Mouse (Mus musculus) inflammation-experienced regulatory T-cells, adult 6 months (primary cell): ENCODE data around the gene Cend1. TPM values are rescaled to one million over a fixed set of nuclear protein-coding genes. Genes with fewer than 3 reads are reported as not detected.

ENCODE experiments used
- ATAC-seq: one replicate; pipeline ENCODE4 v1.8.0; 2017
- polyA plus RNA-seq, 3 experiments: library from polyadenylated mRNA; unstranded; fragments of 100-300 nt; shearing (Covaris generic); gene quantifications; one replicate each; pipeline ENCODE4 v1.2.1; 2017

Cend1 gene
- polyA plus RNA-seq, 3 experiments from 2014 or later: 1.7 TPM; not detected in 2

DNA sequence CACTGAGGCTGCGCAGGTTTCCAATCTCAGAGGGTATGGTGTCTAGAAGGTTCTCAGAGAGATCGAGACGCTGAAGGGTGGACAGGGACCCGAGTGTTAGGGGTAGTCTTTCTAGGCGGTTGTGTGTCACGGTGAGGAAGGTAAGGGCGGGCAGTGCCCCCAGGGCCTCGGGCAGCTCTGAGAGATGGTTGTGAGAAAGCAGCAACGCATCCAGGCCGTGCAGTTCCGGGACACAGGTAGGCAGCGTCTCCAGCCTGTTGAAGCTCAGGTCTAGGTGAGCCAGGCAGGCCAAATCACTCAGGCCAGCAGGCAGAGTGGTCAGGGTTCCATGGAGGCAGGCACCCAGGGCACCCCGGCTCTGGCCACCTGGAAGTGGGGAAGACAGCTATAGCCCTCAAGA lies 12.9 kb upstream of the Cend1 start:
- no peak for ATAC-seq

DNA sequence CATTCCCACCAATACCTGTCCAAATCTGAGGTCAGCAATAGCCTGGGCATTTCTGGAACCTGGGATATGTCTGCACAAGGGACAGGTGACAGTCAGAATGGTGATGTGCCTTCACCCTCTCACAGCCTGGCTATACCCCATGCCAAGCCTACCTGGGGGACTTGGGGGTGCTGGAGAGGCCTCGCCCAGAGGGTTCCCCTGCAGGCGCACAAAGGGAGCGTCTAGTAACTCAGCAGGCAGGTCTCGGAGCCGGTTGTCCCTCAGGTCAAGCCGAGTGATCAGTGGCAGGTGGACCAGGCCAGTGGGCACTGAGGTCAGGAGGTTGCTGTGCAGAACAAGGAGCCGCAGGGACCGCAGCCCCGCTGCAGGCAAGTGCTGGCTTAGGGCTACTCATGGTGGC lies 12.2 kb upstream of the Cend1 start:
- no peak for ATAC-seq

DNA sequence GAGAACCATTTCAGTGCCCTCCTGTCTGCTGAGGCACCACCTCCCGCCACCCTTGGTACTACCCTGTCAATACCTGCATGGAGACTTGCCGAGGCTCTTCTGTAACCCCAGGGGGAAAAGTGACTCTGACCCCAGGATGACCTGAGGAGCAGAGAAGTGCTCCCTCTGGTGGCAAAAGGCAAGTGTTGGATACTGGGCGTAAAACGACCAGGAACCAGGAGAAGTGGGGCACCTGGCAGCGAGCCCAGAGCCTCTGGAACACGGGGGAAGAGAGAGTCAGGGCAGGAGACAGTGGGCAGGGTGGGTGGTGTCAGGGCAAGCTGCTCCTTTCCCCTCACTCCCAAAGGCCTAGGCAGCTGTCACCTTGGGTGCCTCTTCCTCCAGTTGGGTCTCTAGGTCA lies 11.3 kb upstream of the Cend1 start:
- ATAC-seq: no peak

DNA sequence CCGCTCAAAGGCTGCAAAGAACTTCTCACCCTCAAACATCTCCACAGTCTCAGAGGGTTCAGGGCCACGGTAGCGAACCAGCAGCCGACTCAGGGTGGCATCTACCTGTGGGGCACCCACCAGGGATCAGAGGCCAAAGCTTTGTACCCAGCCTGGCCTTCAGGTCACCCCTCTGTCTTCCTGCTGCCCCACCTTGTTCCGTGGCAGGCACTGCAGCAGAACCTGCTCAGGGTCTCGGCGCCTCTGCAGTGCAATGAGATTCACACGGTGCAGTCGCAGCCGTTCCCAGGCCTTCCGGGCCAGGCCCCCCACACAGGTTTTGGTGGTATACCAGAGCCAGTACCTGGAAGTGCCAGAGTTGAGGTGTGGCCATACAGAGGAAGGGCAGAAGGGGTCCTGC lies 10.5 kb upstream of the Cend1 start:
- ATAC-seq: no peak

DNA sequence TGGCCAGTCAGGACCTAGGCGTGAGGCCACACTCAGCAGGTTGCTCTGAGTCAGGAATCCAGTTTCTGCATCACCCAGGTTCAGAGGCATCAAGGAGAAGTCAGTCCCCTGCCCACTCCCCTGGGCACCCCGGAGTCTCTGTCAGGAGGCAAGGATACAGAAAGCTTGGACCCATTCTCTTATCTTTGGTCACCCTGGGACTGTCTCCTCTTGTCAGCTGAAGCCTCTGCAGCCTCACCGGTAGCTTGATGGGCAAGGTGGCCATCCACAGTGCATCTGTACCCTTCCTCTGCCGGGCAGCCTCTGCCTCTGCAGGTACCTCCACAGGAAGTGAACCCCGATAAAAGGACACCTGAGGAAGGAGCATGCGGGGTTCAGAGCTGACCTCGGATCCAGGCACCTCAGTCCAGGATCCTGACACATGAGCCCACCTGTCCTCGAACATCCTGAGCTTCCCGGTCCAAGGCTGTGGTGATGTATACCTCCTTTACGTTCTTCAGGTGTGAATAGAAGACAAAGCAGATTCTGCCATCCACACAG lies 9.9 kb upstream of the Cend1 start:
- ATAC-seq: no peak

DNA sequence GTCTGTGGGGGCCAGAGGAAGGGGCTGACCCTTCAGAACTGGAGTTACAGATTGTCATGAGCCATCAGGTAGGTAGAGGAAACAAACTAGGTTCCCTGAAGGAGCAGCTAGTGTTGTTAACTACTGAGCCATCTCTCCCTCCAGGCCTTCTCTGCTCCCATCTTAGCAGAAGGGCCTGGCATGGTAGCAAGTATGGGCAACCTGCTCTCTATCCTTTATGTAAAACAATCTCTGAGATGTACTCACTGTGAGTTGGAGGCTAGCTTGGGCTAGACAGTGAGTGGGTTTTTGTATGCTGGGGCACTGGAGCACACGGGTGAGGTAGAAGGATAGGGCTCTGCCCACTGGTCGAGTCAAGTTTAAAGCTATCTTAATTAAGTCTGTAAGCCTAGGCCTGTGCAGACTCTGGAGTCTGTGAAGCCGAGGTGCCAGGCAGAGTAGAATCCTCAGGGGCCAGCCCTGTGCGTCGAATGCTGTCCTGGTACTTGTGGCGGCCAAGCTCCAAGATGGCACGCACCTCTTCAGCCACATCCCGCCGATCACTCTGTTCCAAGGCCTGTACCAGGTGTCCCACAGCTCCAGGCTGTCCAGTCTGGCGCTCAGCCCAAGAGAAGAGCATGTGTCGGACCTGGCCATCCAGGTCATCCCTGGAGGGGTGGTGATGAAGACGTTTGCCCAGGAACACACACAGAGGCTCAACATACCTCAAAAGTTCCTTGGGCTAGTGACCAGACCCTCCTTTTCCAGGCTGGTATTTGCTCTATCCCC lies 9.1 kb upstream of the Cend1 start:
- ATAC-seq: no peak

DNA sequence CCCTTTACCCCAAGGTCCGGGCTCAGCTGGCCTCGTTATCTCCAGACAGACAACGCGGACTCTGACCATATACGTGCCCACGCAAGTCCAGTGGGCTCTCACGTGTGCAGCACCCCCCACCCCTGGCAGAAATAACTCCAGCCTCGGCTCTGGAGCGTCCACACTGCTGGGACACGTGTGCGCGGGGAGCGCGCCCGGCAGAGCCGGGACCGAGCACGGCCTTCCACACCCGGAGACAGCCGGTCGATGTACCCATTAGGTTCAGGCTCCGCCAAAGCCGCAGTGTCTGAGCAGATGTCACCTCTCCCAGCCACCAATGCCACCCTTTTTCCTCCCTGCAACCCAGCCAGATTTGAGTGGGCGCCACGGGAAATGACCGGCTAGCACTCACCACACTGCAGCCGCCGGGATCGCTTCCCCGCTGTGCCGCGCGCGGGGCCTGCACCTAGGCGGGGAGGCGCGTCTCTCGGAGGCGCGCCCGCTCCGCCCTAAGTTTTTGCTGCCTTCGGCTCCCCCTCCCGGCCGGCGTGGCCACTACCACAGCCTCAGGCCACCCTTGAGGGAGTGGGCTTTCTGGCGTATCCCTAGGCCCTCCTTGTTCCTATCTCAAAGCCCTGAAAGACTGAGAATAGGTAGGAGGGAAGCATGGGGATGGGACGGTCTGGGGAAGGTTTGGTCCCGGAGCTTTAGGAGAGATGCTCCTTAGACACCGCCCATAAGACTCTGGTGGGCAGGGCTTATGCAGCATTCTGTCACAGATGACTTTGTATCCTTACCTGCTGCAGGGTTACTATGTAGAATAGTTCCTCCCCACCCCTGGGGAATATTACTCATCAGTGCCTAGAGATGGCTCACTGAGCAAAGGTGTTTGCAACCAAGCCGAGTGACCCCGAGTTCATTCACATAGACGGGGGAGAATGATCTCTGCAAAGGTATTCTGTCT lies 8.2 kb upstream of the Cend1 start, which contains the start of gene Slc25a22:
Gene Slc25a22 (minus strand): TSS at position 715 of the 943 bp plus-strand sequence.
- ATAC-seq: peak; percentile 84

DNA sequence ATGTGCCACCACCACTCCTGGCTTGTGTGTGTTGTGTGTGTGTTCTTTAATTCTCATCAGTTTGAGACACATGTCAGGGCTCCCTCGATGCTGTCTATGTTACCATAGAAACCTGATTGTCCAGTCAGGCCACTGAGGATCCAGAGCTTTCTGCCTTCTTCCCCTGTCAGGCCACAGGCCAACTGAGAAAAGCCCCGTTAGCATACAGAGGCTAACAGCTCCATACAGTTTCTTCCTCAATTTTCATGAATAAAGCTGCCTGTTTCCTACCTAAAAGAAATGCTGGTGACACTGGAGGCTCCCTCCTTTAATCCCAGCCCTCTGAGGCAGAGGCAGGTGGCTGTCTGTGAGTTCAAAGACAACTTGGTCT lies 7.2 kb upstream of the Cend1 start:
- no peak for ATAC-seq

DNA sequence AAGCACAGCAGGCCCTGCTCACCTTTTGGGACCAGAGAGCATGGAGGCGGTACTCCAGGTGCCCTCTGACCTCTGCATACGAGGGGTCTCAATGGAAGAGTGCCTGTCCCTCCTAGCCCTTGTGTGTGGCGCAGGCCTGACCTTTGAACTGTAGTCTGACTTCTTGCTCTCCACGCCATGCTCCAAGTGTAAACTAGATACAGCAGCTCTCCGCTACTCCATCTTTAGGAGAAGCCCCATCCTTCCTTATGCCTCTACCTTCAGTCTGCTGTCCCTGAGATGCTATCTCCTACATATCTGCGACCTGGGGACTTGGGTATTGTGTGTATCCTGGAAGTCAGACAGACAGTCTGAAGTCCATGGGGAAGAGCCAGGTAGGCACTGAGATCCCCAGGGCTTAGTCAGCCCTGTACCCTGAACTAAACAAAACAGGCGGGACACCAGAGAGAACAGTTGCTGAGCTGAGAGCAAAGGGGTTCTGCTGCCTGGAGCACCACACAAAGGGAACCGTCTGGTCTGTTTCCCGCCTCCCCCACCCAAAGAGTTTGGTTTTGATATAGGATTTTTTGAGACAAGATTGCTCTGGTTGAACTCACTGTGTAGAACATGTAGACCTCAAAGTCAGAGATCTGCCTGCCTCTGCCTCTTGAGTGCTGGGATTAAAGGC lies 6.7 kb upstream of the Cend1 start:
- ATAC-seq: no peak

DNA sequence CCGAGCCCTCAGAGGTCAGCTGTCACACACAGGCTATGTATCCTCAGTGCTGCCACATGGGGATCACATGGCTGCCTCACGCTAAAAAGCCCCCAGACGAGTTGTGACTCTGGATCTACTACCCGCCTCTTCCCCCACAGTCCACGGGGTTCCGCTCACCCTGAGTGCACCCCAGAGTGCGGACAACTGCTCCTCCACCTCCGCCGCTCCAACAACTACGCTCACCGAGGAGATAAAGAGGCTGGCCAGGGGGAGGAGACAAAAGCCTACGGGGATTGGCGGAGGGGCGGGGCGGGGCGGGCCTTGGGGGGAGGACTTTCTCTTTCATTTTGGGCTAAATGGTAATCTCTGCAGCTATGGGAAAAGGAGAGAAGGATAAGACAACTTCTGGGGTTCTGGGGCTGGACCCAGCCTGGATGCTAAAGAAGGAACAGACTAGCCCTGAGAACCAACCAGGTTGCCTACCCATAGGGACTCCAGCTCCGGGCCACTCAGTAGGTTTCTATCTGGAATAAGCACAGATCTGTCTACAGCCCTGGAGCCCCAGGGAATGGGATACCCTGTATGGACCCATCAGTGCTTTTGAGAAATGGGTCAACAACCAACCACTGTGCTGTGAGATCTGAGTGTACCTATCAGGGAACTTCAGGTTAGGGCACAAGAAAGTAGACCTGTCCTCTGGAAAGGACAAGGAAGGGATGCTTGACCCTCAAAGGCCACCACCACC lies 6.0 kb upstream of the Cend1 start:
- peak; percentile 63 for ATAC-seq

DNA sequence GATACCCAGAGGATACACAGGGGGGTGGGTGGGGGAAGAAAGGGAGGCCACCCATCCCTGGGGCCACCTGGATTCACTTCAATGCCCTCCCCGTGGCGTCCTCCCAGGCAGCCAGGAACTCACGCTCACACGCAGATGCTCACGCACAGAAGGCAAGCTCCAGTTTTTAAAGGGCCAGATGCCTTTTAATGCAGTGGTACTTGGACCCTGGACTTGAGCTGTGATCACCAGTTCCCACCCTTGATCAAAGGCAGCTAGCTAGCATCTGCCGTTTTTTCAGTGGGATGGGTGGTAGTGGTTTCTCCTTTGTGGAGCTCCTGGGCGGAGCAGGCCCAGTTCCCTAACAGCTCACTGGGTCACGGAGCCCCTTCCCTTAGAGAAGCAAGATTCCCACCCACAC lies 5.2 kb upstream of the Cend1 start:
- ATAC-seq: no peak

DNA sequence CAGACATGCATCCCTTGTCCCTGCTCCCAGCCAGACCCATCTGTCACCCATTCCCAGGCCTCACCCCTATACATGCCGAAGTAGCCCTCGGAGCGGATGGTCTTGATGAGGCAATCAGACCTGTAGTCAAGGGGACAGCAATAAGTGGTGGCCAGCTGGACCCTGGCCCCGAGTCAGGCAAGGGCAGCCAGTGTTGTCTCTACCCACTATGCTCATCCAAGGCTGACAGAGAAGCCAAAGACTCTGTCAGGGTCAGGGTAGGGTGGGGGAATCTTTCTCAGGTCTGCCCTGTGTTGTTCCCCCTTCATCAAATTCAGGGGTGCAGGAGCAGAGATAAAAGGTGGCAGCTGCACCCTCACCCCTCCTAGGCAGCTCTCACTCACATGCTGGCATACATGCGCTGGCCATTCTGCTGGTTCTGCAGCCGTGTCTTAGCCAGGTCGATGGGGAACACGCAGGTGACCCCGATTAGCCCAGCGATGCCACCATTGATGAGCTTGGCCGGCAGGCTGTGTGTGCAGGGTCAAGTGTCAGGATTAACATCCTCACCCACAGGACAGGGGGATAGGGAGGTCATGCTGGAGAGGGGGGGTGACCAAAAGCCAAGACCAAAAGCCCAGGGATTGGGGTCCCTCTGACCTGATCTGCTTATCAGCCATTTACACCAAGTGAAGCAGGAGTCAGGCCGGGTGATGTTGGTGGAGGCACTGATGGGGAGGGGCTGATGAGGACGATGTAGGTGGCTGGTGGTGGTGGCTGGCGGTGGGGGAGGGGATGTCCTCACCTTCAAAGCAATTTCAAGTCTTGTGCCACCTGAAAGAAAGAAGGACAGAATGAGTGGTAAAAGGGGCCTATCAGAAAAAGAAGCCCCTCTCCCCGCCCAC lies 4.5 kb upstream of the Cend1 start:
- ATAC-seq: no peak

DNA sequence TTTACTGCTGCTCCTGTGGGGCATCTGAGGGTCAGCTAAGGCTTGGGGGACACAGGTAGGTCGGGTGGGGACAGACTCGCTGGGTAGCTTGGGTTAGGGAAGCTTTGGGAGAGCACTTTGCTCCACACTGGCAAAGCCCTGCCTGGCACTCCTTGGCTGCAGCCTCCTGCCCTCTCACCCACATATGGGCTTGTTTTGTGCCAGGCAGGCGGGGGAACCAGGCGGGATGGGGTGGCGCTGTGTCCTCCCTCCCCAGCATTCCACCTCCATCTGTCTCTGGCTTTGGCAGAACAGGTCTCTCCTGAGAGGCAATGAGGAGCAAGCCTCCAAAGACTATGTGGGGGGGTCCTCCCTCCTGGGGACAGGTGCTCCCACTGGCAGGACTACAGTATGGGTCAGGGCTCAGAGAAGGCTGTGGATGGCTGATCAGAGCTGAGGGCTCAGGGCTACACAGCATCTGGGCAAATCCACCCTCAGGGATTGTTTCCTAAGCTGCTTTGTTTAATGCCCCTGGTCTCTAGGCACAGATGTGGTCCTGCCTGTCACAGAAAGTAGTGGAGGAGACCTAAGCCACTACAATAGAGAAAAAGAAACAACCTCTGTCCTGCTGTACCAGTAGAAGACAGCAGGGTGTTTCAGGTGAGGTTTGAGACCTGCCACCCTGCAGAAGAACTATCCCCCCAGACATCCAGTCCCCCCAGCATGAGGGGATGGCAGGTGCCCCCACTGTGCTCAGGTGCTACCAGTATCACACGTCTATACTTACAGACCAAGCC lies 3.6 kb upstream of the Cend1 start:
- no peak for ATAC-seq

DNA sequence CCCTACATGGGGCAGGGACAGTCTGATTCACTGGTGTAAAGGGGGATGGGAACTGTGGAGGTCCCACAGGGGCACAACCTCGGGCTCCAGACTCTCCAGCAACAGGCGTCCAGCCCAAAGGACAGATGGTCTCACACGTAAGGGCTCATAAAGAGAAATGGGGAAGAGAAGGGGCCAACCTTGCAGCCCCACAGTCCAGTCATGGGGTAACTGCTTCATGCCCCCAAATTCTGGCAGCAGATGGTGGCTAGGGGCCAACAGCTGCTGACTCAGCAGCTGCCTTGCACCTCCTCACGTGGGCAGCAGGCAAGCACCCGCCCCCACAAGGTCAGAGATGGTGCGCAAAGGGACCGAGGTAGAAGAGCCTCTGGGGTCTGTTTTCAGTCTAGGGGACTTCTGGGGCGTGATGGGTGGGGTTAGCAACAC lies 2.9 kb upstream of the Cend1 start:
- ATAC-seq: no peak

DNA sequence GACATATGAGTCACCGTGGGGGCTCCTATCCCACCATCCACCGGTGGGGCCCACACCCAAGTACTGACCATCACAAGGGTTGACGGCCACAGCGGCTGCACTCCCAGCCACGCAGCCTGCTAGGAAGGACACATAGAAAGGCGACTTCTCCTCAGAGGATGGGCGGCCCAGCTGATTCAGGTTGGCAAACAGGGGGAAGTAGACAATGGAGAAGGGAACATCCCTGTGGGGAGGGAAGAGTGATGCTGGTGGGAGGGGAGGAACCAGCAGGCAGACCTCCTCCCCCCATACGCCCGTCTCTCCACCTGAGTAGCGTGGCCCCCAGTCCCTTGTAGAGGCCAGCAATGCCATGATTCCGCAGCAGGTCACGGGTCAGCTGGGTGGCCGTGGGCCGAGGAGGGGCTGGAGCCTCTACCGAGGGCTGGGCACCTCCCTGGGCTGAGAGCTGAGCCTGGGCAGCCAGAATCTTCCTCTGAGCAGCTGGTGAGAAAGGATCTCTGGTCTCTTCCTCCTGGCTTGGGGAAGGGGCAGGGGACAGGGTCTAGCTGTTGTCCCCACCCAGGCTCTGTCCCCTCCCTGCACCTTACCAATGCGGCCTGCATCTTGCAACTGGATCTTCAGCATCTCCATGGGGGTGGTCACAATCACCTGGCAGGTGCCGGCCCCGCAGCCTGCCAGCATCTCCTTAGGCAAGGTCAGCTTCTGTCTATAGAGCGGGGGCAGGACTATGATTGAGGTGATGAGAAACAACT lies 2.3 kb upstream of the Cend1 start:
- ATAC-seq: no peak

DNA sequence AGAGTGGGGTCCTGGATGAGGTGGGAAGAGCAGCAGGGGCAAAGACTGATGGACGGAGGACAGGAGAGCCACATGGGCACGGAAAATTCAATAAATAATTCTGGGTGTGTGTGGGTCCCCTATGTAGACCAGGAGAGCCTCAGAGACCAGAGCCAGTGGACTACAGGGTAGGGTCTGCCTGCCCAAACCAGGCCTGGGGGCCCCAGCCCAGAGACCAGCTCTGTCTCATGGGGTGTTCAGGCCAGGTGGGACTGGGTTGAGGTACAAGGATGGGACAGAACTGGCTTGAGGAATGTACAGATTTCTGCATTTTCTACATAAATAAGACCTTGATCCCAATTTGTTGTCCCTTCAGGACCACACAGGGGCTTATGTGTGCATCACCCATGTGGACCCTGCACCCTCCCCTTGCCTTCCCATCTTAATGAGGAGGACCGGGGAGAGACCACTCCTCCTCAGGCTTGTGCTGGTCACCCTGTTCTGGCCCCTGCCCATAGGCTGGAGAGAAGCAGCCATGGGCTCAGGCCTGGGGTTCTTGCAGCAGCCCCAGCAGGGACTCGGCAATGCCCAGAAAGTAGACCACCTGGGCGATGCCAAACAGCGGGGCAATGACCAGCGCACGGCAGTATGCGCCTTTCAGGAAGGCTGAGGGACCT lies 1.4 kb upstream of the Cend1 start:
- no peak for ATAC-seq

DNA sequence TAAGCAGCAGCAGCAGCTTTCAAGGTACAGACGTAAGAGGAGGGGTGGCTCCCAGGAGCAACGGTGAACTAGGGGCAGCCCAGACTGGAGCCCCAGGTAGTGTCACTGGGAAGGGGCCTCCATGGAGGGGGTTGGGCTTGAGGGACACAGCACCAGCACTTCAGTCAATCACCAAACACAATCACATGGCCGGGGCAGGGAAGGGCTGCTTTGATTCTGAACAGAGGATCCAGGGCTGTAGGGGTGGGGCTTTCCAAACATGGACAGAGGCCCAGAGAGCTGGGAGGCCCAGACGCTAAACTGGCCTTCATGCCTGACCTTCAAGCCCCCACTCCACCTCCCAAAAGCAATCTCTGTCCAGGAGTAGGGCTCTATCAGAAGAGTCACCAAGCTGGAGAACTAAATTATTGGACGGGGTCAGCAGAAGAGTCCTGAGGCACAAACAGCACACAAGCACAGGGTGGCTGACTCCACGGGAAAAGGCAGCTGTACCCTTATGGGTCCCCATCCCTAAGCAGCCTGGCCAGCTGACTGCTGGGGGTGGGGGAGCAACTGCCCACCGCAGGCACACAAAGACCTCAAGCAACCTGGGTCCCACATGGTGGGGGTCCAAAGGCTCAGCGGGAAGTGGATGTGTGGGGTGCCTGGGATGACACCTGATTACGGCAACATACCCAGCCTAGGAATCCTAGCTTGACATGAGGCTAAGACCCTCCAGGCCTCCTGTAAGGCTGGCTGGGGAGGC lies 721 bp upstream of the Cend1 start:
- ATAC-seq: no peak

DNA sequence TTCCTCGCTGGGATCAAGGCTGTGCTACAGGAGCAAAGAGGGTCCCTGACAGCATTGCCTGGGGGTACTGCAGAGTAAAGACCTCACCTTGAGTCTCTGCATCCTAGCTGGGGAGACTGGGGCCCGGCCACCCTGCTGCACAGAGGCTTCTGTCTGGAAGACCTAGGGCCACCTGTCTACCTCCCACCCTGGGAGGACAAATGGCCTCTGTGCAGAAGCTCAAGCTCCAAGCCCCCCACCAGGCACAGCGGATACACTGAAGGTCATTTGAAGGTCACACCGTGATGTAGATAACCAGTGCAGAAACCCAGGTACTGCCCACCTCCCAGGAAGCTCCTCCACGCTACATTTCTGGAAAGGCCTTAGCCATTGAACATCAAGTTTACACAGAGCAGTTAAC lies 590 bp downstream of the Cend1 start:
- no peak for ATAC-seq
